Mouse (Mus musculus) urinary bladder, adult 2 months (tissue): ENCODE data around the gene Faf1. TPM values are rescaled to one million over a fixed set of nuclear protein-coding genes. Genes with fewer than 3 reads are reported as not detected.

ENCODE experiments used
- DNase-seq: peaks from one replicate; pipeline ENCODE4 v3.0.0; 2022; ENCODE audit warnings: low spot score
- polyA plus RNA-seq: library from polyadenylated mRNA; depleted of rRNA; stranded (reverse); fragments of >200 nt; gene quantifications from 2 replicates; pipeline ENCODE4 v1.2.3, GENCODE M21; 2012; rRNA removed

Gene Faf1
- 16.9 and 17.7 TPM in 2 replicates for polyA plus RNA-seq

DNA sequence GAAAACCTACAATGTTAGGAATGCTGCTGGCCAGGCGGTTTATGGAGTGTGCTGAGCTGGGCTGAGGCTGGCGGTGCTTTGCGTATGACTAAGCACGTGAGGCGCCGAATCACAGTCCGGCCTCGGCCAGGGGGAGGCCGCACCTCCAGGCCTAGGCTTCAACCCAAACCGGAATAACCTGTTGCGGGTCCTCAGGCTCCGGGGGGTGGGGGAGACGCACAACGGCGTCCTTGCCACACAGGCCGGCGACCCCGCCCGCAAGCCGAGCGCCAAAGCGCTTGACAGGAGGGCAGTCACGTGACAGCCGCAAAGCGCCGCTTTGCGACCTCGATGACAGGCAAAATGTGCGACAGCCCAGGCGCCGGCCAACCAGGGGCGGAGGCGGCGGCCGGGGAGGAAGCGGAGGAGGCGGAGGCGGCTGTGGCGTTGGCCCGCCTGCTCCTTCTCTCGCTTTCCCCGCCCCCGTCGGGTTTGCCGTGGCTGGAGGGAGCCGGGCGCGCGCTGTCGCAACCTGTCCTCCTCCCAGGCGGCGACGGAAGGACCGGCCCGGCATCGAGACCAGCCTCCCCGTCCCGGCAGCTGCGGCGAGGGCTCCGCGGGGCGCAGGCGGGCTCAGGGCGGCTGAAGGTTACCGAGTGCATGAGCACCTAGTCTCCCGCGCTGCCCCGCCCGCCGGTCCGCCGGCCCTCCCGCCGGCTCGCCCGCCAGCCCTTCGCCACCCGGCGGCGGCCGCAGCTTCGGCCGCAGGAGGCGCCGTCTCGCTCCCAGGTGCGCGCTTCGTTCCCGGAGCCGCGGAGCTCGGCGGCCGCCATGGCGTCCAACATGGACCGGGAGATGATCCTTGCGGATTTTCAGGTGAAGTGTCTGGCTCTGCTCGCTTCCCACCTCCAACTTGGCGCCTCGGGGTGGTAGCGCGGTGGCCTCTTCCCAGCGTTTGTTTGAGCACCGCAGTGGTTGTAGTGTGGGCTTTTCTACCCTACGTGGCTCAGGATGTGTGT, at the start of gene Faf1:
Gene Faf1, plus strand, starts transcription at position 371 of the 998 bp plus-strand sequence.
- DNase-seq: peak; percentile 98

DNA sequence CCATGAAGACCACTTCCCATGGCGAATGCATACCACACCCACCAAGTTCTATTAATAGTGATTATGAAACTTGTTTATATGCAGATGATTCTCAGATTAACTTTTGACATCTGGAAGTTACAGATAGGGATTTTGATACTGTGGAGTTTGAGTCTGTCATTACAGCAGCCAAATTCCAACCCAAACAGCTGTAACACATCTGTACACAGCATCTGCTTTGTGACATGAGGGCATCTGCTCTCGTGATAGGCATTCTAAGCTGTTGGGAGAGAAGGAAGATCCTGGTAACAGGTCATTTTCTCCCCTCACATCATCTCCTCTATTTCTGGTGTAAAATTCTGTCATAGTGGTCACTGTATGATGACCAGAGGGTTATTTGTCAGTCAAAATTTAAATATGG, 46.2 kb upstream of the Faf1 start:
- no peak for DNase-seq

DNA sequence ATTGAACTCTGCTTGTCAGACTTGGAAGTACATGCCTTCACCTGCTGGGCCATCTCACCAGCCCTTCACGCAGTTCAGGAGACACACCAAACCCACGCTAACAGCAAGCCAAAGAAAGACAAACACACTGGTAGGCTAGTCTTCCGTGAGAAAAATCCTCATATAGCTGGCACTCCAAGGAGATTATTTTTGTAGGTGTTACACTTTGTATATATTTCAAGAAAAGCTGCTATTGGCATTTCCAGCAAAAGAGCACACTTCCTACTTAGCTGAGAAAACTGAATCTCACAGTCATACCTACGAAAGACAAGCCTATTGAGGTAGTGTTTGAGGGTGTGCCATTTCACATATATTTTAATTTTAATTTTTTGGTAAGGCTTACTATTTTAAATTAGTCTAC, 45.4 kb upstream of the Faf1 start:
- no peak for DNase-seq

DNA sequence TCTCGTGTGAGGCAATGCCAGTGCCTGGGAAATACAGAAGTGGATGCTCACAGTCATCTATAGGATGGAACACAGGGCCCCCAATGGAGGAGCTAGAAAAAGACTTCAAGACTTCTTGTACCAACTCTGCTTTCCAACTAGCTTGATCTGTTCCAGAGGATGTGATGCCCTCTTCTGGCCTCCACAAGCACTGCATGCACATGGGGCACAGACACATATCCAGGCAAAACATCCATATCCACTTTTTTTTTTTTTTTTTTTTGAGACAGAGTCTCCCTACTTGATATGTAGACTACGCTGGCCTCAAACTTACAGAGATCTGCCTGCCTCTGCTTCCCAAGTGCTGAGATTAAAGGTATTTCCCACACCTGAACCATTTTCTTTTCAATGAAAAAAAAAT, 41.4 kb upstream of the Faf1 start:
- DNase-seq: no peak

DNA sequence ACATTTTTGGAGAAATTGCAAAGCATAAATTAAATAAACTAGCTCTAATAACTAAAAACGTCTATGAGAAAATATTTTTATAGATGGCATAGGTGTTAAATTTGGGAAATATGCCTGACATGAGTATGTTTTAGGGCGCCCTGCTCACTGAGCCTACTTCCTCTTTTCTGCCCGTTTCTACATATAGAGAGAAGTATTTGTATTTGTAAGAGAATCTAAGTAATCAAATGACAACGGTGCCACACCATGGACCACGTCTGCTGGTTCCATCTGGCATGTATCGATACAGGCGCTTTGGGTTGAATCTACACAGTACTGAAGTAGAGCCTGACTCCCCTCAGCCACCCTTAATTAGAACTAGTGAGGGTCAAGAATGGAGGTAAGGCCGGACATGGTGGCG, 37.0 kb upstream of the Faf1 start:
- DNase-seq: no peak

DNA sequence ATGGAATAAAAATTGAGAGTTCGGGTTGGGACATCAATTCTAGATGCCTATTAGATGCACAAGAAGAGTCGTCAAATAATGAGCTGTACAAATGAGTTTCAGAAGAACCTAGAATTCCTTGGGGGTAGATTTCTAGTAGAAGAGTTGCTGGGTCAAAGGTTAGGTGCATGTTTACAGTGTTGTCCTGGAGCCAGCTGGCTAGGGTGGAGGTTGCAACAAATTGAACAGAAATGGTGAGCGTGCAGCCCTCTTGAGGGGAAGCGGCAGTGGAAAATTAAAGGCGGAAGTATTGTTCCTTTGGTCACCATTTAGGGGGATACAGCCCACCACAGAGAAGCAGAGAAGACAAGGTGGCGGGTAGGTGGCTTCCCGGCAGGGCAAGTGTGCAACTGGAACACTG, 36.2 kb upstream of the Faf1 start:
- no peak for DNase-seq

DNA sequence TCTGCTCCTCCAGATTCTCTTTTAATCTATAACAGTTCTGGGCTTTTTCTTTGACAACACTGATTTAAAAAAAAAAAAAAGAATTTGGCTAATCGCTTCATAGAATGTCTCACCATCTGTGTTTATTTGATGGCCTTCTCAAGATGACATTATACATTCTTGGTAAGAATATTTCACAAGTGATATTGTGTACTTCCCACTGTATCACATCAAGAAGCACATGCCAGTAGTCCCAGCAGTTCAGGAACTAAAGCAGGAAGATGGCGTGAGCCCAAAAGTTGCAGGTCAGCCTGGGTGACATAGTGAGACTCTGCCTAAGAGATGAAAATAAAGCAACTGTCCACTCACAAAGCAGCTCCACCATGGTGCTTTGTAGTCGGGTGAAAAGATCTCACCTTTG, 34.9 kb upstream of the Faf1 start:
- no peak for DNase-seq

DNA sequence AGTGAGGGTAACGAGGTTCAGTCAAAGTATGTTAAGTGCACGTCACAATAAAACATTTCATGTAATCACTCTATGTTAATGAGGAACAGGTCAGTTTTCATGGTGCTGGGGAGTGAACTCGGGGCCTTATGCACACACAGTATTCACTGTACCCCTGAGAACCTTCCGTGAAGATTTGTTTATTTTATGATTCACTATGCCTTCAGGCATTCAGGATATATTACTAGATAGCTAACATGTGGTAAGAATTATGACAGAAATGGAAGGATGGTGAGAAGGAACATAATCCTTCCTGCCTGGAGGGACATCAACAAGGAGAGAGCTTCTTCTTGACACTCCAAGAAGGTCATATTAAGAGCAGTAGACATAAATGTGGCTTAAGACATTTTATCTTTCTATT, 29.1 kb upstream of the Faf1 start:
- no peak for DNase-seq

DNA sequence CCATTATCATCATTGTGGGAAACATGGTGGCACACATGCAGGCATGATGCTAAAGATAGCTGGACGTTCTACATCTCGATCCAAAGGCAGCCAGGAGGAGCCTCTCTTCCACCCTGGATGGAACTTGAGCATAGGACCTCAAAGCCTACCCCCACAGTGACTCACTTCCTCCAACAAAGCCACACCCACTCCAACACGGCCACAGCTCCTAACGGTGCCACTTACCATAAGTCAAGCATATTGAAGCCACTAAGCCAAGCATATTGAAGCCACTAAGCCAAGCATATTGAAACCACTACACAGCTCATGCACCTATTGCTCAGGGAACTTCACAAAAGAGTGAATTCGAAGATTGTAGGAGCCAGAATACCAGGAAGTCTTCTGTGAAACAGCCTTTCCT, 27.1 kb upstream of the Faf1 start:
- DNase-seq: no peak

DNA sequence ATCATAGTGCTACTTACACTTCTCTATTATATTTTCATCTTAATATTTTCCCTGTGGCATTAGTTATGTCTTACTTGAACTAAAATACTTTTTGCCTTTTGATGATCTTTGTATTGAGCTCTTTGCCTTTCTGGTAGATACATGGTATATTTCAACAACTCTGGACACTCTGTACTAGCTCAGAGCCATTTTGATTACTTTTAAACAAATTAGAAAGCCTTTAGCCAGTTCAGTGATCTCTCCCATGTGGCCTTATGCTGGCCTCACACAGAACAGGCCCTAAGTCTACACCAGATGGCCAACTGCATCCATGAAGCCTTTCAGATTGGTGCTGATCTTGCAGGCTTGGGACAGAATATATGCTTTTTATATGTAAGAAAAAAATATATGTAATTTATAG, 23.1 kb upstream of the Faf1 start:
- no peak for DNase-seq

DNA sequence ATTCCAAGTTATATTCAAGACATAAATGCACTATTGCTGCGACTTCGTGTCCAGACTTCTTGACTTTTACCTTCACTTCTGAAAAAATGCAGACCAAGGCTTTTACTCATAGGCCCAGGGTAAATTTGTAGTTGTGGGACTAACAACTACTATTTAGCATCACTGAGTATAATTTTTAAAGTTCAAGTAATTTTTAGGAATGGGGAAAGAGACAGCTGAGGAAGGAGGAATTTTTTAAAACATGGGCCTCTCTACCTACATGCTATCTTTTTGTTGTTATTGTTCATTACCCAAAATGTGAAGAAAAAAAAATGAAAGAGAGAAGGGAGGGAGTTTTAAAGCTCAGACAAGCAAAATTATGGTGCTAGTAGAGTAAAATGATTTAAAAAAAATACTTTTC, 21.7 kb upstream of the Faf1 start:
- DNase-seq: no peak

DNA sequence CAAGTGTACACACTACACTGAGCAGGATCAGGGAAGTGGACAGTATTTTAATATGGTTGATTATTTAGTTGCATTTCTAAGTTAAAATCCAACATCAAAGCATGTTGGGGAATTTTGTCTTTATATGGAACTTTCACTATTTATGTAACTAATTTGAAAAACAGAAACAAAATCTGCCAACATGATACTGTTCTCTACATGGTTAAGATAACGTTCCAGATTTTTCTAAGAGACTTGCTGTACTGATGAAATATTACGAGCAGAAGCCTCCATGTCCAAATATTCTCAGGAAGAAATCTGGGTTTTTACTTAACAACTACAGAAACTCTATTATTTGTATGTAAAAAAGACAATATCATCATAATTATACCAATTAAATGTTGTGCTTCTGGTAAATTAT, 20.6 kb upstream of the Faf1 start:
- DNase-seq: no peak

DNA sequence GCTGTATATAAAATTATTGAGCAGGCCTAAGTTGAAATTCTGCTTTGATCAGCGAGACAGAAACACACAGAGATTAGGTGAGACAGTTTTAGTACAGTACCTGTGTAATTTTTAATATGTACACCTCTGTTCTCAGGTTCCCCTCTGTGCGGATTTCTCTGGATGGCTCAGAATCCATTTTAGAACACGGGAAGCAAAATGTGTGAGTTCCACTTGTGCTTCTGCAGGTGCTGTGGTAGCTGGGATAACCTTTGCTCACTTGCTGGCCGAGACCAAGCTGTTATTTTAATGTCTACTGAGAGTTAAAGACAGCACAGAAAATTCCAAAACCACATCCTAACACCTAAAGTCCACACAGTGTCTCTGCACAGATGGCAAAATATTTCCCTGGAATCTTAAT, 20.1 kb upstream of the Faf1 start:
- no peak for DNase-seq

DNA sequence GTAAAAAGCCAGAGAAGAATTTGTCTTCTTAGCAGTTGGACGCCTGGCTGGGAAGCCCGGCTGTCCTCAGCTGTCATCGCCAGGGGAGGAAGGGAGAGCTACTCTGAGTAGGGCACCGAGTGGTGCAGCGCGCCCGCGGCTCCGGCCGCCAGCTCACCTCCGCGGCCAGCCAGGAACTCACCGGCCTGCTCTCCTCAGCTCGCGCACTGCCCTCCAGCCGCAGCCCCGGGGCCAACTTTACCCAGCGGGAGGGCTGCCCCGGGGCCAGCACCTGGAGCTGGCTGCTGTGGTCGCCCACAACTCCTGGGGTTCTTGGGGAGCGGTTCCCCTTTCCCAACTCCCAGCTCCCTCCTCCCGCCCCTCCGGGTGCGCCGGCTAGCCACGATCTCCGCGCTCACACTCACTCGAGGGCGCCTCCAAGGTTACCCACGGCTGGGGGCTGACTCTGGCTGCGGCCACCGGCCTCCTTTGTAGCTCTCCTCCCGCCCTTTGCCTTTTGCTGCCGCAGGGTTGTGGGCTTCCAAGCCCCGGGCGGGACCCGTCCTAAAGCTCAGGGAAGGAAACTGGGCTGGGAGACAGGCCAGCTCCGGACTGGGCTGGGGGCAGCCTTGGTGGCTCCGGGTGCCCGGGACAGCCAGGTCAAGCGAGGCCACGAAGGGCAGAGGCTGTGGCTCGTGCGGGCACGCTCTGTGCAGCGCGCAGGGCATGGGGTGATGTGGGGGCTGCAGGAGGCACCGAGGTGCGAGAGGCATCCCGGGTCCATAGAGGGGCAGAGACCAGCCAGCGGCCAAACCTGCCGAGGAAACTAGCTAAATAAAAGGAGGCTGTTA, 19.2 kb upstream of the Faf1 start:
- DNase-seq: peak; percentile 42

DNA sequence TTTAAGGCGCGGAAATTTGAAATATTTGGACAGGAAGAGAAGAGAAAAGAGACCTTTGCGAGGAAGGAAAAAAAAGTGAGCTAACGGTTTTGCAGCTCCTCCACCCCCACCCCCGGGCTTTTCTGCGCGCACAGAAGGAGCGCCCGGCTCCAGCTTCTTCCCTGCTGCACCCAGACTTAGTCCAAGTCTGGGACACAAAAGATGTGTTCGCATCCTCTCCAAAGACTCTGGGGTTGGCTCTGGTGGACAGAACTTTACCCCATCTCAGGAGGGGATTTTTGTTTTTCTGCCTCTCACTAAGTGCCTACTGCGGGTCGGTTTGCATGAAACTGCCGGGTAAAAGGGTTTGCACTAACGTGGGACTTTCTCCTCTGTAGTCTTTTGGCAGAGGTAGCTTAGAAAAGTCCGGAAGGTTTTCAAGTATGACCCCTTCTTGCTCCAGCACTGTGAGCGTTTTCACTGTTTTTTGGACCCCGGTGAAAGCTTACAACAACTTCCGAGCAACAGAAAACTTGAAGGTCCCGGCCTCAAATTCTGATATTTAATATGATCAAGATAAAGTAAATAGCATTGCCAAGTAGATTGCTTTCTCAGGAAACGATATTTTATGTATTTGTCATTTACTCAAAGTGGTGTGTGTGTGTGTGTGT, 18.4 kb upstream of the Faf1 start:
- no peak for DNase-seq

DNA sequence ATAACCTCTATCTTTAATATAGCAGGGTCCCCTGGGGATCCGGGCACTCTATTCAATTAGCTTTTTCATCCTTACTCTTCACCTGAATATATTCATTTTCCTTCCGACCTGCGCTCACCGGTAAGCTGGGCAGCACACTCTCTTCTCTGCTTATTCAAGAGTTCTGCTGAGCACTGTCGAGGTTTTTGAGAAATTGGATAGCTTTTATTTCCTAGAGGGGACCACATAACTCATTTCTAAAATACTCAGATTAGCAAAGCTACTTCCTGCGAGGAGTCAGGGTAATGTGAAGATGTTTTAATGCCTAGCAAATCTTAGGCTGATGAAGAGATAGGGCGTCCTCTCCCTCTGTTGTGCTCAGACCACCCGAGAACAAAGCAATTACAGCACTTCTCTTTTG, 17.6 kb upstream of the Faf1 start:
- no peak for DNase-seq

DNA sequence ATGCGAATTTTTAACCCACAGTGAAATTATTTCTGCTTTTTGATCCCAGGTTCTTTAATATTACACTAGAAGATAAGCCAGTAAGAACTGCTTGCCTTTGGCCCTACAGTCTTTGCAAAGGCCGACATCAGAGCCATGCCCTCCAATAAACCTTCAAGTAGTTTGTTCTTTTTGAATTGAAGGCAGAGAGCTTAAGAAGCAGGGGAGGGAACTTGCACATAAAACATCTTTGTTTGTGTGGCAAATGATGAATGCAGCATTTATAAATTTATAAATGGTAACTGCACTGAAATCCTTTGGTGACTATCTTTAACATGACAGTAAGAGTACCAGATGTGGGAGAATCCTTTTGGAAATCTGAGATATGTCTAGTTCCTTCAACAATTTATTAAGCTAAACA, 16.8 kb upstream of the Faf1 start:
- no peak for DNase-seq

DNA sequence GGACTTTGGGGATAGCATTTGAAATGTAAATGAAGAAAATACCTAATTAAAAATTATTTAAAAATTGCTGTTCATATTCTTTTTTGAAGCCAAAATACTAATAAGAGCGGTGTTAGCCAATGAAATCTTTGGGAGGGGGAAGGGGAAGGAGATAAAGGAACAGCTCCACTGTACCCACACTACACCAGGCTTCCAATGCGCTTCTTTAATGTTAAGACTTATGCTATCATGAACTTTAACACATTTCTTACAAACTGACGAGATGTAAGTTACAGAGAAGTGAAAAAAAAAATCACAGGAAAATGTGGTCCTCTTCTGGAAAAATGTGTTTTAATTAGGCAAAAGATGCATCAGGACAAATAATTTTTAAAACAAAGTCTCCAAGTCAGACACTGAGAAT, 15.8 kb upstream of the Faf1 start:
- DNase-seq: no peak

DNA sequence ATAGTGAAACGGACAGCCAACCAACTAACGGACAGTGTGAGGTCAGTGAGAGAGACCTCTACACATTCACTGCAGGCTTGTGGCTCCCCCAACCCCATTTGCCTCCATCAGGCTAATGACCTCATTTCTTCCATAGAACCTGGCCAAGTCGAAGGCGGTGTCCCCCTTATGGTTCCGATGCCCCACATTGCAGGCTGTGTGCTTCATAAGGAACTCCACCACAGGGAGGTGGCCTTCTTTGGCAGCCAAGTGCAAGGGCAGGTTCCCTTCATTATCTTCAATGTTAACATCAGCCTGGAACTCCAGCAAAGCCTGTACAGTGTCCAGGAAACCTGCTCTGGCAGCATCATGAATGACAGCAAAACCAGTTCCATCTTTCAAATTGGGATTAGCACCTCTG, 15.2 kb upstream of the Faf1 start:
- no peak for DNase-seq

DNA sequence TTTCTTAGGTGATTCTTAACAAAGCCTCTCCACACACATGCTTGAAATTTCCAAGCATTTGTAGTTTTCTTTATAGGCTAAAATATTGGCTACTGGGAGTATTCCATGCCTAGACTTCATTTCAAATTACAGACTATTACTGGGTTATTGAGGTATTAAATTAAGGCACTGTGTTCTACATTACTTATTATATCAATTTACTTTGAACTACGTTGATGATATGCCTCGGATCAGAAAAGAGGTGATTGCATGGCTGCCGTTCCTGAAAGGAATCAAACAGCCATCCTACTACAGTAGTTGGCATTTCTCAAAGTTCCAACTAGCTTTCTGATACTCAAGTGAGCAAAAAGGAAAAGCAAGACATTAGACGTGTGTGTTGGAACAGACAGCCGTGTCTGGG, 14.1 kb upstream of the Faf1 start:
- no peak for DNase-seq

DNA sequence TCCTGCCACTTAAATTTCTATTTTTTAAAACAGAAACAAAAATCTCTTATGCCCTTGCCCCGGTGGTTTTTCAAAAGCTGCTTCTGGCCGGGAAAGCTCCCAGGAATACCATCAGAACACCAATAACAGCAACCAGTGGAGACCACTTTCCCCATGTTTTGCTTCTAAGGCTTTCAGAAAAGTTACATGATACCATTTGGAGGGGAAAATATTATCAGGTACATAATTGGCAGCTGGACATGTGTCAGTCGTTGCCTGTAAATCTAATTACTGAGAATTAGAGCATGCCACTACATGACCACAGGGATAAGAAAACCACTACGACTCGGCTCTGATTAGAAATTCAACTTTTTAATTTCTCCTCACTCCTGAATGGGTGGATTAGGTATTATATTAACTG, 12.3 kb upstream of the Faf1 start:
- DNase-seq: no peak
